Mouse (Mus musculus) MEL (cell line): Measurements from ENCODE around the gene Apopt1. TPM values are rescaled to one million over a fixed set of nuclear protein-coding genes. Genes with fewer than 3 reads are reported as not detected.

Experiments used
- DNase-seq: peaks from one replicate; pipeline ENCODE4 v3.0.0; 2011; ENCODE audit warnings: low read depth, low spot score
- H3K27ac ChIP-seq: 2 replicates; pipeline ENCODE4 v1.5.1; 2012; ENCODE audit warnings: low read depth, mild to moderate bottlenecking, control low read depth, low read length, moderate library complexity; ENCODE audit not compliant: control insufficient read depth
- H3K27me3 ChIP-seq, 2 experiments: fragments of 150-350 bp in 1 of 2; sonication (generic) in 1 of 2; 2 replicates each; pipeline ENCODE4 v1.6.1; 2012; ENCODE audit warnings: low read length in 2 of 2, mild to moderate bottlenecking in 2 of 2, improper control_type of control experiment in 1 of 2, moderate library complexity in 1 of 2; ENCODE audit not compliant: insufficient read depth in 2 of 2, control insufficient read depth in 1 of 2
- H3K36me3 ChIP-seq, 2 experiments: 2 replicates each; pipeline ENCODE4 v1.6.1; 2012 to 2014; ENCODE audit warnings: low read length in 2 of 2, improper control_type of control experiment in 1 of 2, inconsistent platforms in 1 of 2, mild to moderate bottlenecking in 1 of 2; ENCODE audit not compliant: insufficient read depth in 2 of 2, control insufficient read depth in 1 of 2
- H3K4me1 ChIP-seq, 2 experiments: fragments of 150-350 bp in 1 of 2; sonication (generic) in 1 of 2; 2 replicates each; pipeline ENCODE4 v1.6.1; 2012; ENCODE audit warnings: low read length in 2 of 2, improper control_type of control experiment in 1 of 2, mild to moderate bottlenecking in 1 of 2; ENCODE audit not compliant: insufficient read depth in 2 of 2, control insufficient read depth in 1 of 2
- H3K4me3 ChIP-seq, 2 experiments: fragments of 150-350 bp in 1 of 2; sonication (generic) in 1 of 2; 2 replicates each; pipeline ENCODE4 v1.5.1; 2012; ENCODE audit warnings: low read depth in 2 of 2, low read length in 2 of 2, mild to moderate bottlenecking in 2 of 2, moderate library complexity in 2 of 2, control low read depth in 1 of 2, improper control_type of control experiment in 1 of 2; ENCODE audit not compliant: control insufficient read depth in 1 of 2, insufficient read depth in 1 of 2
- H3K79me2 ChIP-seq: 2 replicates; pipeline ENCODE4 v1.6.1; 2012; ENCODE audit warnings: mild to moderate bottlenecking, low read length, moderate library complexity; ENCODE audit not compliant: control insufficient read depth, poor library complexity, insufficient read depth
- H3K9ac ChIP-seq: 2 replicates; pipeline ENCODE4 v1.6.1; 2012; ENCODE audit warnings: low read depth, mild to moderate bottlenecking, control low read depth, low read length, moderate library complexity; ENCODE audit not compliant: control insufficient read depth, poor library complexity, severe bottlenecking
- H3K9me3 ChIP-seq: fragments of 150-350 bp; sonication (generic); replicated peaks from 2 replicates; pipeline ENCODE4 v1.6.1; 2012; ENCODE audit warnings: mild to moderate bottlenecking, low read length, improper control_type of control experiment, moderate library complexity; ENCODE audit not compliant: insufficient read depth
- BHLHE40 ChIP-seq: IDR thresholded peaks from 2 replicates; pipeline ENCODE4 v1.6.1; 2012; ENCODE audit warnings: low read depth, mild to moderate bottlenecking, inconsistent platforms, low read length, improper control_type of control experiment, borderline replicate concordance
- CHD1 ChIP-seq: IDR thresholded peaks from 2 replicates; pipeline ENCODE4 v1.6.1; 2012; ENCODE audit warnings: low read depth, mild to moderate bottlenecking, inconsistent platforms, low read length, improper control_type of control experiment
- CHD2 ChIP-seq: IDR thresholded peaks from 2 replicates; pipeline ENCODE4 v1.6.1; 2011; ENCODE audit warnings: low read length, improper control_type of control experiment
- E2F4 ChIP-seq: IDR thresholded peaks from 2 replicates; pipeline ENCODE4 v1.6.1; 2011; ENCODE audit warnings: low read depth, low read length, improper control_type of control experiment, borderline replicate concordance
- ELF1 ChIP-seq: IDR thresholded peaks from 2 replicates; pipeline ENCODE4 v1.6.1; 2014; ENCODE audit warnings: low read depth, mild to moderate bottlenecking, inconsistent platforms, low read length, improper control_type of control experiment, moderate library complexity
- ETS1 ChIP-seq: IDR thresholded peaks from 2 replicates; pipeline ENCODE4 v1.6.1; 2012; ENCODE audit warnings: low read depth, mild to moderate bottlenecking, inconsistent platforms, low read length, improper control_type of control experiment, moderate library complexity
- GABPA ChIP-seq: IDR thresholded peaks from 2 replicates; pipeline ENCODE4 v1.6.1; 2012; ENCODE audit warnings: low read depth, mild to moderate bottlenecking, inconsistent platforms, low read length, improper control_type of control experiment, moderate library complexity
- GATA1 ChIP-seq: IDR thresholded peaks from 2 replicates; pipeline ENCODE4 v1.6.1; 2011; ENCODE audit warnings: low read depth, low read length, improper control_type of control experiment
- JUND ChIP-seq: IDR thresholded peaks from 2 replicates; pipeline ENCODE4 v1.6.1; 2011; ENCODE audit warnings: low read depth, mild to moderate bottlenecking, improper control_type of control experiment, low read length
- MAZ ChIP-seq: IDR thresholded peaks from 2 replicates; pipeline ENCODE4 v1.6.1; 2012; ENCODE audit warnings: low read depth, mild to moderate bottlenecking, inconsistent platforms, low read length, improper control_type of control experiment
- MXI1 ChIP-seq: IDR thresholded peaks from 2 replicates; pipeline ENCODE4 v1.6.1; 2011; ENCODE audit warnings: mild to moderate bottlenecking, low read depth, low read length, improper control_type of control experiment
- MYC ChIP-seq: IDR thresholded peaks from 2 replicates; pipeline ENCODE4 v1.6.1; 2011; ENCODE audit warnings: low read depth, mild to moderate bottlenecking, low read length, improper control_type of control experiment, moderate library complexity
- NELFE ChIP-seq: IDR thresholded peaks from 2 replicates; pipeline ENCODE4 v1.6.1; 2011; ENCODE audit warnings: low read depth, low read length, improper control_type of control experiment
- NRF1 ChIP-seq: IDR thresholded peaks from 2 replicates; pipeline ENCODE4 v1.6.1; 2014; ENCODE audit warnings: low read depth, mild to moderate bottlenecking, inconsistent platforms, low read length, improper control_type of control experiment, moderate library complexity; ENCODE audit not compliant: poor library complexity, insufficient read depth, severe bottlenecking
- POLR2AphosphoS2 ChIP-seq: IDR thresholded peaks from 2 replicates; pipeline ENCODE4 v1.6.1; 2011; ENCODE audit warnings: low read length, improper control_type of control experiment
- POLR2AphosphoS5 ChIP-seq: IDR thresholded peaks from 2 replicates; pipeline ENCODE4 v1.6.1; 2012; ENCODE audit warnings: low read depth, borderline replicate concordance, mild to moderate bottlenecking, inconsistent platforms, low read length, moderate library complexity, mixed read lengths
- RAD21 ChIP-seq: IDR thresholded peaks from 2 replicates; pipeline ENCODE4 v1.6.1; 2011; ENCODE audit warnings: mild to moderate bottlenecking, low read depth, low read length, improper control_type of control experiment
- SMC3 ChIP-seq: IDR thresholded peaks from 2 replicates; pipeline ENCODE4 v1.6.1; 2011; ENCODE audit warnings: low read depth, low read length, improper control_type of control experiment
- UBTF ChIP-seq: IDR thresholded peaks from 2 replicates; pipeline ENCODE4 v1.6.1; 2012; ENCODE audit warnings: low read depth, mild to moderate bottlenecking, inconsistent platforms, low read length, improper control_type of control experiment, moderate library complexity, borderline replicate concordance; ENCODE audit not compliant: insufficient read depth
- USF1 ChIP-seq: IDR thresholded peaks from 2 replicates; pipeline ENCODE4 v1.6.1; 2014; ENCODE audit warnings: low read depth, mild to moderate bottlenecking, inconsistent platforms, low read length, improper control_type of control experiment, moderate library complexity
- USF2 ChIP-seq, 2 experiments: IDR thresholded peaks; 2 replicates each; pipeline ENCODE4 v1.6.1; 2011 to 2012; ENCODE audit warnings: improper control_type of control experiment in 2 of 2, low read length in 2 of 2, borderline replicate concordance in 1 of 2, inconsistent platforms in 1 of 2, low read depth in 1 of 2, mild to moderate bottlenecking in 1 of 2; ENCODE audit not compliant: insufficient read depth in 1 of 2
- ZC3H11A ChIP-seq: IDR thresholded peaks from 2 replicates; pipeline ENCODE4 v1.6.1; 2012; ENCODE audit warnings: low read depth, mild to moderate bottlenecking, inconsistent platforms, low read length, improper control_type of control experiment
- ZKSCAN1 ChIP-seq: IDR thresholded peaks from 2 replicates; pipeline ENCODE4 v1.6.1; 2012; ENCODE audit warnings: low read depth, mild to moderate bottlenecking, inconsistent platforms, low read length, improper control_type of control experiment, moderate library complexity
- ZNF384 ChIP-seq: IDR thresholded peaks from 2 replicates; pipeline ENCODE4 v1.6.1; 2012; ENCODE audit warnings: low read depth, mild to moderate bottlenecking, inconsistent platforms, low read length, improper control_type of control experiment
- polyA plus RNA-seq, 2 experiments: library from polyadenylated mRNA; stranded (reverse) in 1 of 2; unstranded in 1 of 2; fragments of >175 nt in 1 of 2; fragments of >200 nt in 1 of 2; gene quantifications; 2 replicates each; pipeline versions ENCODE4 v1.2.1 to v1.2.4; 2012; ENCODE audit warnings: low replicate concordance in 2 of 2, low read depth in 1 of 2; ENCODE audit not compliant: insufficient read length in 2 of 2, insufficient read depth in 1 of 2, missing spikeins in 1 of 2
- total RNA-seq: library from RNA; depleted of rRNA; stranded (reverse); fragments of 300-350 nt; gene quantifications from 2 replicates; pipeline ENCODE4 v1.2.3, GENCODE M21; 2012

The Apopt1 gene
- total and polyA plus RNA-seq, 3 experiments: 25.7 to 46.5 TPM; not detected in 1

GRCm38 (mm10) chr12:111787015-111787414, 74.0 kb downstream of the Apopt1 start:
- Histone ChIP-seq H3K4me1 (no peaks in the 10 kb centered on the region), H3K79me2 (no peaks in the 10 kb centered on the region), H3K36me3 (peaks cover 0 to 6% of the 10 kb centered on the region in 2 experiments; a peak in 2 of 4 replicates), H3K4me3 (no peak overlapping the region), H3K9me3 (no peaks in the 10 kb centered on the region), H3K27ac (no peak overlapping the region), H3K27me3 (no peaks in the 10 kb centered on the region), H3K9ac (no peak overlapping the region)
- TF ChIP-seq CHD1 (no peak), USF1 (no peak), NELFE (no peak), MYC (no peak)
- DNase-seq: no peak

- H3K27me3 ChIP-seq: no peaks in the 10 kb centered on the region
- H3K4me3 ChIP-seq: no peak overlapping the region
- H3K27ac ChIP-seq: no peak overlapping the region
- TF ChIP-seq MXI1: no peak
- no peak for TF ChIP-seq BHLHE40
- no peak for TF ChIP-seq MYC
- no peak for TF ChIP-seq JUND
- no peak for TF ChIP-seq POLR2AphosphoS2
- TF ChIP-seq POLR2AphosphoS5: no peak
- TF ChIP-seq ELF1: no peak
- TF ChIP-seq USF1: no peak
- no peak for TF ChIP-seq UBTF
- TF ChIP-seq GATA1: no peak
- no peak for TF ChIP-seq E2F4
- H3K79me2 ChIP-seq: no peaks in the 10 kb centered on the region
- H3K9ac ChIP-seq: no peak overlapping the region
- 0 out of 4 replicates have a peak, but pooled peaks cover 0 to 2% of the 10 kb centered on the region in 2 experiments for H3K4me1 ChIP-seq
- no peak for DNase-seq
- H3K36me3 ChIP-seq: peaks cover 0 to 3% of the 10 kb centered on the region in 2 experiments; a peak in 2 of 4 replicates
- no peaks in the 10 kb centered on the region for H3K9me3 ChIP-seq
Measured at GRCm38 (mm10) chr12:111790090-111790489, 77.0 kb downstream of the Apopt1 start.

GRCm38 (mm10) chr12:111790631-111791030, 77.6 kb downstream of the Apopt1 start:
- no peaks in the 10 kb centered on the region for H3K9me3 ChIP-seq
- peaks cover 0 to 3% of the 10 kb centered on the region in 2 experiments; a peak in 2 of 4 replicates for H3K36me3 ChIP-seq
- no peak overlapping the region for H3K9ac ChIP-seq
- H3K4me1 ChIP-seq: 0 out of 4 replicates have a peak, but pooled peaks cover 0 to 2% of the 10 kb centered on the region in 2 experiments
- DNase-seq: no peak
- no peaks in the 10 kb centered on the region for H3K79me2 ChIP-seq
- H3K27ac ChIP-seq: no peak overlapping the region
- H3K4me3 ChIP-seq: no peak overlapping the region
- no peak for TF ChIP-seq SMC3
- TF ChIP-seq UBTF: no peak
- TF ChIP-seq CHD2: no peak
- TF ChIP-seq NRF1: no peak
- TF ChIP-seq MAZ: no peak
- no peak for TF ChIP-seq BHLHE40
- no peak for TF ChIP-seq ZNF384
- no peak for TF ChIP-seq ZC3H11A
- TF ChIP-seq RAD21: no peak
- no peak for TF ChIP-seq GATA1
- TF ChIP-seq USF2 (IDR thresholded peaks at IDR 0.05; ENCODE audit: borderline replicate concordance in 1 of 2, insufficient read depth in 1 of 2, low read depth in 1 of 2, low read length in 2 of 2): no peak
- TF ChIP-seq ETS1: no peak
- no peak for TF ChIP-seq GABPA
- TF ChIP-seq ZKSCAN1: no peak
- H3K27me3 ChIP-seq: no peaks in the 10 kb centered on the region
